Mouse (Mus musculus) MEL (cell line): ENCODE measurements around the gene Sema6d. TPM values are rescaled to one million over a fixed set of nuclear protein-coding genes. Genes with fewer than 3 reads are reported as not detected.

Source experiments
- DNase-seq: peaks from one replicate; pipeline ENCODE4 v3.0.0; 2011; ENCODE audit warnings: low read depth, low spot score
- H3K27ac ChIP-seq: 2 replicates; pipeline ENCODE4 v1.5.1; 2012; ENCODE audit warnings: low read depth, mild to moderate bottlenecking, control low read depth, low read length, moderate library complexity; ENCODE audit not compliant: control insufficient read depth
- H3K27me3 ChIP-seq, 2 experiments: fragments of 150-350 bp in 1 of 2; sonication (generic) in 1 of 2; 2 replicates each; pipeline ENCODE4 v1.6.1; 2012; ENCODE audit warnings: low read length in 2 of 2, mild to moderate bottlenecking in 2 of 2, improper control_type of control experiment in 1 of 2, moderate library complexity in 1 of 2; ENCODE audit not compliant: insufficient read depth in 2 of 2, control insufficient read depth in 1 of 2
- H3K36me3 ChIP-seq, 2 experiments: 2 replicates each; pipeline ENCODE4 v1.6.1; 2012 to 2014; ENCODE audit warnings: low read length in 2 of 2, improper control_type of control experiment in 1 of 2, inconsistent platforms in 1 of 2, mild to moderate bottlenecking in 1 of 2; ENCODE audit not compliant: insufficient read depth in 2 of 2, control insufficient read depth in 1 of 2
- H3K4me1 ChIP-seq, 2 experiments: fragments of 150-350 bp in 1 of 2; sonication (generic) in 1 of 2; 2 replicates each; pipeline ENCODE4 v1.6.1; 2012; ENCODE audit warnings: low read length in 2 of 2, improper control_type of control experiment in 1 of 2, mild to moderate bottlenecking in 1 of 2; ENCODE audit not compliant: insufficient read depth in 2 of 2, control insufficient read depth in 1 of 2
- H3K4me3 ChIP-seq, 2 experiments: fragments of 150-350 bp in 1 of 2; sonication (generic) in 1 of 2; 2 replicates each; pipeline ENCODE4 v1.5.1; 2012; ENCODE audit warnings: low read depth in 2 of 2, low read length in 2 of 2, mild to moderate bottlenecking in 2 of 2, moderate library complexity in 2 of 2, control low read depth in 1 of 2, improper control_type of control experiment in 1 of 2; ENCODE audit not compliant: control insufficient read depth in 1 of 2, insufficient read depth in 1 of 2
- H3K79me2 ChIP-seq: 2 replicates; pipeline ENCODE4 v1.6.1; 2012; ENCODE audit warnings: mild to moderate bottlenecking, low read length, moderate library complexity; ENCODE audit not compliant: control insufficient read depth, poor library complexity, insufficient read depth
- H3K9ac ChIP-seq: 2 replicates; pipeline ENCODE4 v1.6.1; 2012; ENCODE audit warnings: low read depth, mild to moderate bottlenecking, control low read depth, low read length, moderate library complexity; ENCODE audit not compliant: control insufficient read depth, poor library complexity, severe bottlenecking
- H3K9me3 ChIP-seq: fragments of 150-350 bp; sonication (generic); replicated peaks from 2 replicates; pipeline ENCODE4 v1.6.1; 2012; ENCODE audit warnings: mild to moderate bottlenecking, low read length, improper control_type of control experiment, moderate library complexity; ENCODE audit not compliant: insufficient read depth
- CHD2 ChIP-seq: IDR thresholded peaks from 2 replicates; pipeline ENCODE4 v1.6.1; 2011; ENCODE audit warnings: low read length, improper control_type of control experiment
- CTCF ChIP-seq, 3 experiments: IDR thresholded peaks in 2 of 3; conservative IDR thresholded peaks in 1 of 3; 2 replicates each; pipeline ENCODE4 v1.5.1; 2011 to 2012; ENCODE audit warnings: low read length in 3 of 3, low read depth in 2 of 3, mild to moderate bottlenecking in 2 of 3, improper control_type of control experiment in 1 of 3, inconsistent platforms in 1 of 3, mixed read lengths in 1 of 3, moderate library complexity in 1 of 3; ENCODE audit not compliant: control insufficient read depth in 1 of 3, insufficient read depth in 1 of 3, poor library complexity in 1 of 3, severe bottlenecking in 1 of 3
- E2F4 ChIP-seq: IDR thresholded peaks from 2 replicates; pipeline ENCODE4 v1.6.1; 2011; ENCODE audit warnings: low read depth, low read length, improper control_type of control experiment, borderline replicate concordance
- GATA1 ChIP-seq: IDR thresholded peaks from 2 replicates; pipeline ENCODE4 v1.6.1; 2011; ENCODE audit warnings: low read depth, low read length, improper control_type of control experiment
- MAFK ChIP-seq: IDR thresholded peaks from 2 replicates; pipeline ENCODE4 v1.6.1; 2011; ENCODE audit warnings: low read depth, mild to moderate bottlenecking, low read length, improper control_type of control experiment, borderline replicate concordance
- MAZ ChIP-seq: IDR thresholded peaks from 2 replicates; pipeline ENCODE4 v1.6.1; 2012; ENCODE audit warnings: low read depth, mild to moderate bottlenecking, inconsistent platforms, low read length, improper control_type of control experiment
- MXI1 ChIP-seq: IDR thresholded peaks from 2 replicates; pipeline ENCODE4 v1.6.1; 2011; ENCODE audit warnings: mild to moderate bottlenecking, low read depth, low read length, improper control_type of control experiment
- MYB ChIP-seq: IDR thresholded peaks from 2 replicates; pipeline ENCODE4 v1.6.1; 2011; ENCODE audit warnings: mild to moderate bottlenecking, low read depth, low read length, improper control_type of control experiment
- NELFE ChIP-seq: IDR thresholded peaks from 2 replicates; pipeline ENCODE4 v1.6.1; 2011; ENCODE audit warnings: low read depth, low read length, improper control_type of control experiment
- POLR2A ChIP-seq, 2 experiments: IDR thresholded peaks; 2 replicates each; pipeline ENCODE4 v1.6.1; 2011 to 2012; ENCODE audit warnings: low read length in 2 of 2, mild to moderate bottlenecking in 2 of 2, control low read depth in 1 of 2, improper control_type of control experiment in 1 of 2, low read depth in 1 of 2, moderate library complexity in 1 of 2; ENCODE audit not compliant: control insufficient read depth in 1 of 2, insufficient read depth in 1 of 2, poor library complexity in 1 of 2
- POLR2AphosphoS2 ChIP-seq: IDR thresholded peaks from 2 replicates; pipeline ENCODE4 v1.6.1; 2011; ENCODE audit warnings: low read length, improper control_type of control experiment
- POLR2AphosphoS5 ChIP-seq: IDR thresholded peaks from 2 replicates; pipeline ENCODE4 v1.6.1; 2012; ENCODE audit warnings: low read depth, borderline replicate concordance, mild to moderate bottlenecking, inconsistent platforms, low read length, moderate library complexity, mixed read lengths
- RCOR1 ChIP-seq: IDR thresholded peaks from 2 replicates; pipeline ENCODE4 v1.6.1; 2012; ENCODE audit warnings: low read depth, mild to moderate bottlenecking, inconsistent platforms, low read length, improper control_type of control experiment
- SIN3A ChIP-seq: IDR thresholded peaks from 2 replicates; pipeline ENCODE4 v1.6.1; 2012; ENCODE audit warnings: low read length, improper control_type of control experiment, inconsistent platforms
- TAL1 ChIP-seq: IDR thresholded peaks from 2 replicates; pipeline ENCODE4 v1.6.1; 2012; ENCODE audit warnings: mild to moderate bottlenecking, inconsistent platforms, low read length, moderate library complexity, mixed read lengths
- TBP ChIP-seq: IDR thresholded peaks from 2 replicates; pipeline ENCODE4 v1.8.0; 2011; ENCODE audit warnings: low read depth, low read length, improper control_type of control experiment
- UBTF ChIP-seq: IDR thresholded peaks from 2 replicates; pipeline ENCODE4 v1.6.1; 2012; ENCODE audit warnings: low read depth, mild to moderate bottlenecking, inconsistent platforms, low read length, improper control_type of control experiment, moderate library complexity, borderline replicate concordance; ENCODE audit not compliant: insufficient read depth
- USF2 ChIP-seq, 2 experiments: IDR thresholded peaks; 2 replicates each; pipeline ENCODE4 v1.6.1; 2011 to 2012; ENCODE audit warnings: improper control_type of control experiment in 2 of 2, low read length in 2 of 2, borderline replicate concordance in 1 of 2, inconsistent platforms in 1 of 2, low read depth in 1 of 2, mild to moderate bottlenecking in 1 of 2; ENCODE audit not compliant: insufficient read depth in 1 of 2
- ZC3H11A ChIP-seq: IDR thresholded peaks from 2 replicates; pipeline ENCODE4 v1.6.1; 2012; ENCODE audit warnings: low read depth, mild to moderate bottlenecking, inconsistent platforms, low read length, improper control_type of control experiment
- ZKSCAN1 ChIP-seq: IDR thresholded peaks from 2 replicates; pipeline ENCODE4 v1.6.1; 2012; ENCODE audit warnings: low read depth, mild to moderate bottlenecking, inconsistent platforms, low read length, improper control_type of control experiment, moderate library complexity
- ZMIZ1 ChIP-seq: IDR thresholded peaks from 2 replicates; pipeline ENCODE4 v1.6.1; 2012; ENCODE audit warnings: low read depth, mild to moderate bottlenecking, inconsistent platforms, low read length, improper control_type of control experiment, moderate library complexity
- polyA plus RNA-seq, 2 experiments: library from polyadenylated mRNA; stranded (reverse) in 1 of 2; unstranded in 1 of 2; fragments of >175 nt in 1 of 2; fragments of >200 nt in 1 of 2; gene quantifications; 2 replicates each; pipeline versions ENCODE4 v1.2.1 to v1.2.4; 2012; ENCODE audit warnings: low replicate concordance in 2 of 2, low read depth in 1 of 2; ENCODE audit not compliant: insufficient read length in 2 of 2, insufficient read depth in 1 of 2, missing spikeins in 1 of 2
- total RNA-seq: library from RNA; depleted of rRNA; stranded (reverse); fragments of 300-350 nt; gene quantifications from 2 replicates; pipeline ENCODE4 v1.2.3, GENCODE M21; 2012

Sema6d gene
- total and polyA plus RNA-seq, 3 experiments = not detected

GRCm38 (mm10) chr2:124499670-124500069, 409.9 kb downstream of the Sema6d start:
- H3K9me3 ChIP-seq = no peaks in the 10 kb centered on the region

GRCm38 (mm10) chr2:124505784-124506489, 416.2 kb downstream of the Sema6d start:
- no peaks in the 10 kb centered on the region for H3K36me3 ChIP-seq
- H3K27me3 ChIP-seq = no peaks in the 10 kb centered on the region
- H3K4me1 ChIP-seq = no peaks in the 10 kb centered on the region
- no peak overlapping the region for H3K4me3 ChIP-seq
- H3K27ac ChIP-seq = no peak overlapping the region
- no peaks in the 10 kb centered on the region for H3K9me3 ChIP-seq
- TF ChIP-seq ZKSCAN1 = no peak
- no peaks in the 10 kb centered on the region for H3K79me2 ChIP-seq
- DNase-seq = no peak
- H3K9ac ChIP-seq = no peak overlapping the region

More at GRCm38 (mm10) chr2:124499670-124500069, 409.9 kb downstream of the Sema6d start:
- Histone ChIP-seq H3K36me3 (no peaks in the 10 kb centered on the region), H3K27me3 (no peaks in the 10 kb centered on the region), H3K9ac (no peak overlapping the region), H3K4me3 (no peak overlapping the region), H3K4me1 (no peaks in the 10 kb centered on the region), H3K27ac (no peak overlapping the region), H3K79me2 (no peaks in the 10 kb centered on the region)
- DNase-seq = no peak
- TF ChIP-seq MYB (no peak), GATA1 (no peak), CHD2 (no peak), USF2 (IDR thresholded peaks at IDR 0.05; ENCODE audit: borderline replicate concordance in 1 of 2, insufficient read depth in 1 of 2, low read depth in 1 of 2, low read length in 2 of 2) (no peak), MAFK (no peak), E2F4 (no peak), TAL1 (no peak), TBP (no peak), ZMIZ1 (no peak)

- Histone ChIP-seq H3K36me3 (no peaks in the 10 kb centered on the region), H3K27ac (no peak overlapping the region), H3K9me3 (no peaks in the 10 kb centered on the region), H3K27me3 (no peaks in the 10 kb centered on the region), H3K4me1 (no peaks in the 10 kb centered on the region), H3K9ac (no peak overlapping the region), H3K4me3 (no peak overlapping the region), H3K79me2 (no peaks in the 10 kb centered on the region)
- DNase-seq = no peak
- TF ChIP-seq POLR2AphosphoS2 = no peak
- TF ChIP-seq POLR2A (IDR thresholded peaks at IDR 0.05; ENCODE audit: control insufficient read depth in 1 of 2, insufficient read depth in 1 of 2, low read depth in 1 of 2, low read length in 2 of 2, poor library complexity in 1 of 2) = no peak
- no peak for TF ChIP-seq NELFE
- TF ChIP-seq GATA1 = no peak
- TF ChIP-seq MXI1 = no peak
- no peak for TF ChIP-seq MAZ
- no peak for TF ChIP-seq POLR2AphosphoS5
- TF ChIP-seq SIN3A = no peak
- TF ChIP-seq UBTF = no peak
- TF ChIP-seq ZC3H11A = no peak
- no peak for TF ChIP-seq MYB
- no peak for TF ChIP-seq MAFK
- TF ChIP-seq RCOR1 = no peak
- no peak for TF ChIP-seq ZMIZ1
- no peak for TF ChIP-seq CTCF (IDR thresholded peaks at IDR 0.05 in 2 of 3, conservative IDR thresholded peaks at IDR 0.05 in 1 of 3; ENCODE audit: control insufficient read depth in 1 of 3, insufficient read depth in 1 of 3, low read depth in 2 of 3, low read length in 3 of 3, poor library complexity in 1 of 3, severe bottlenecking in 1 of 3)
Observed at GRCm38 (mm10) chr2:124507804-124508203, 418.0 kb downstream of the Sema6d start.
